Mouse (Mus musculus): ENCODE data around the gene Pigt. TPM values are rescaled to one million over a fixed set of nuclear protein-coding genes. Genes with fewer than 3 reads are reported as not detected.

The Pigt gene
- total RNA-seq, 2 experiments from 2014 or later: 63.3 to 93.6 TPM

GRCm38 (mm10) chr2:164518266-164519170, 21.2 kb downstream of the Pigt start:
- DNase-seq (ENCODE audit: low spot score in 2 of 2): no peak

GRCm38 (mm10) chr2:164519171-164519526, 21.8 kb downstream of the Pigt start:
- no peak for DNase-seq (ENCODE audit: low spot score in 2 of 2)

GRCm38 (mm10) chr2:164520782-164521181, 23.5 kb downstream of the Pigt start:
- peak in 1 of 2 experiments; percentile 39 for DNase-seq (ENCODE audit: low spot score in 2 of 2)

- DNase-seq (ENCODE audit: low spot score in 2 of 2): no peak
These were observed 24.5 kb downstream of the Pigt start for GRCm38 (mm10) chr2:164521841-164522240.

GRCm38 (mm10) chr2:164522280-164522679, 25.0 kb downstream of the Pigt start:
- DNase-seq (ENCODE audit: low spot score in 2 of 2): no peak

GRCm38 (mm10) chr2:164523301-164523773, 26.0 kb downstream of the Pigt start:
- DNase-seq (ENCODE audit: low spot score in 2 of 2): no peak

- DNase-seq (ENCODE audit: low spot score in 2 of 2): no peak
These were observed 31.2 kb downstream of the Pigt start for GRCm38 (mm10) chr2:164528557-164528956.

GRCm38 (mm10) chr2:164531169-164531568, 33.8 kb downstream of the Pigt start:
- peak; percentile 64 to 71 for DNase-seq (ENCODE audit: low spot score in 2 of 2)

GRCm38 (mm10) chr2:164534315-164534714, 37.0 kb downstream of the Pigt start:
- DNase-seq (ENCODE audit: low spot score in 2 of 2): no peak

GRCm38 (mm10) chr2:164537003-164537402, 39.7 kb downstream of the Pigt start:
- DNase-seq (ENCODE audit: low spot score in 2 of 2): no peak

- DNase-seq (ENCODE audit: low spot score in 2 of 2): no peak
These were observed 43.5 kb downstream of the Pigt start for GRCm38 (mm10) chr2:164540652-164541427.

GRCm38 (mm10) chr2:164542132-164542531, 44.8 kb downstream of the Pigt start:
- no peak for DNase-seq (ENCODE audit: low spot score in 2 of 2)

GRCm38 (mm10) chr2:164542598-164542997, 45.3 kb downstream of the Pigt start:
- no peak for DNase-seq (ENCODE audit: low spot score in 2 of 2)

GRCm38 (mm10) chr2:164543745-164544144, 46.4 kb downstream of the Pigt start:
- no peak for DNase-seq (ENCODE audit: low spot score in 2 of 2)

- DNase-seq (ENCODE audit: low spot score in 2 of 2): no peak
These were observed 47.3 kb downstream of the Pigt start for GRCm38 (mm10) chr2:164544454-164545097.

- DNase-seq (ENCODE audit: low spot score in 2 of 2): no peak
These were observed 52.0 kb downstream of the Pigt start for GRCm38 (mm10) chr2:164549338-164549737.

GRCm38 (mm10) chr2:164549963-164550894, 52.9 kb downstream of the Pigt start:
- DNase-seq (ENCODE audit: low spot score in 2 of 2): no peak

GRCm38 (mm10) chr2:164550895-164551269, 53.6 kb downstream of the Pigt start:
- no peak for DNase-seq (ENCODE audit: low spot score in 2 of 2)

- DNase-seq (ENCODE audit: low spot score in 2 of 2): no peak
These were observed 54.2 kb downstream of the Pigt start for GRCm38 (mm10) chr2:164551502-164551901.

Measured in adrenal gland, adult 18-20 months (tissue).